In genomic region chr4:83051634-83052577, GRCm38 (mm10) we compare ENCODE assay signal across 8 mouse cellular contexts. TPM values are rescaled to one million over a fixed set of nuclear protein-coding genes. Genes with fewer than 3 reads are reported as not detected.
DNase-seq lines count a peak whose midpoint lies in the region; ATAC-seq lines count a peak whose summit lies in the region.

Gene Frem1, minus strand, starts transcription at chr4:83052339.

- ATAC-seq in embryonic facial prominence, embryonic 13.5 days (ENCODE audit: insufficient number of reproducible peaks, insufficient read depth, low FRiP score, low TSS enrichment, low read depth): peak; percentile 81
- 0 out of 2 replicates have a peak, but pooled peaks have one; percentile 28 for ATAC-seq in heart, embryonic 13.5 days (ENCODE audit: extremely low read depth, insufficient number of reproducible peaks, low FRiP score, low TSS enrichment)
- ATAC-seq in lung, embryonic 15.5 days (ENCODE audit: borderline replicate concordance, extremely low read depth, low FRiP score, low TSS enrichment): peak; percentile 93
- ATAC-seq in activated CD4-positive, CD25-positive, alpha-beta regulatory T cell, adult 4 months: no peak

- no peaks in the 10 kb centered on the region for H3K27me3 ChIP-seq in embryonic facial prominence, embryonic 13.5 days
- H3K27me3 ChIP-seq in heart, embryonic 13.5 days (replicated peaks): no peaks in the 10 kb centered on the region
- H3K27me3 ChIP-seq in lung, embryonic 15.5 days: no peaks in the 10 kb centered on the region

- H3K36me3 ChIP-seq in embryonic facial prominence, embryonic 13.5 days: no peaks in the 10 kb centered on the region
- no peaks in the 10 kb centered on the region for H3K36me3 ChIP-seq in heart, embryonic 13.5 days
- no peaks in the 10 kb centered on the region for H3K36me3 ChIP-seq in lung, embryonic 15.5 days

- no peaks in the 10 kb centered on the region for H3K9me3 ChIP-seq in embryonic facial prominence, embryonic 13.5 days
- no peaks in the 10 kb centered on the region for H3K9me3 ChIP-seq in heart, embryonic 13.5 days
- no peaks in the 10 kb centered on the region for H3K9me3 ChIP-seq in lung, embryonic 15.5 days

- DNase-seq in ZHBTc4 (ENCODE audit: low read depth, low spot score): peak; percentile 79
- DNase-seq in kidney, adult 9 months: peak; percentile 26
- DNase-seq in ovary, postnatal 10 days (ENCODE audit: low spot score): peak; percentile 49
- no peak for DNase-seq in cerebellum, adult 9-11 months

- H3K4me2 ChIP-seq in embryonic facial prominence, embryonic 13.5 days: peak within 1 kb of the TSS; percentile 76
- peak within 1 kb of the TSS; percentile 75 for H3K4me2 ChIP-seq in heart, embryonic 13.5 days
- H3K4me2 ChIP-seq in lung, embryonic 15.5 days: peak within 1 kb of the TSS; percentile 57

- peak within 1 kb of the TSS; percentile 56 for H3K4me3 ChIP-seq in embryonic facial prominence, embryonic 13.5 days
- peak within 1 kb of the TSS; percentile 60 for H3K4me3 ChIP-seq in heart, embryonic 13.5 days
- peak within 1 kb of the TSS; percentile 52 for H3K4me3 ChIP-seq in lung, embryonic 15.5 days

- peak within 1 kb of the TSS; percentile 77 for H3K9ac ChIP-seq in embryonic facial prominence, embryonic 13.5 days
- H3K9ac ChIP-seq in heart, embryonic 13.5 days: peak within 1 kb of the TSS; percentile 80
- H3K9ac ChIP-seq in lung, embryonic 15.5 days: peak within 1 kb of the TSS; percentile 56

- peak within 1 kb of the TSS; percentile 89 for H3K27ac ChIP-seq in embryonic facial prominence, embryonic 13.5 days
- peak within 1 kb of the TSS; percentile 70 for H3K27ac ChIP-seq in heart, embryonic 13.5 days (replicated peaks)
- peak within 1 kb of the TSS; percentile 87 for H3K27ac ChIP-seq in lung, embryonic 15.5 days

- under 1% methylated on average over 24 of the region's 24 CpGs for WGBS in embryonic facial prominence, embryonic 13.5 days
- 2% methylated on average over 24 of the region's 24 CpGs for WGBS in heart, embryonic 13.5 days
- 1% methylated on average over 24 of the region's 24 CpGs for WGBS in lung, embryonic 15.5 days

- H3K4me1 ChIP-seq in embryonic facial prominence, embryonic 13.5 days: peaks cover 50% of the 10 kb centered on the region
- peaks cover 60% of the 10 kb centered on the region for H3K4me1 ChIP-seq in heart, embryonic 13.5 days
- peaks cover 33% of the 10 kb centered on the region for H3K4me1 ChIP-seq in lung, embryonic 15.5 days

RNA-seq across cellular contexts. Expression of gene Frem1, which starts in this region (rescaled TPM):
- 23.2 and 24.9 TPM in 2 replicates for polyA plus RNA-seq in embryonic facial prominence, embryonic 13.5 days (2015; fragmentation: Nextera tagmentation; extraction: Ambion mirVana)
- 4.9 and 5.3 TPM in 2 replicates for polyA plus RNA-seq in heart, embryonic 13.5 days (2015; fragmentation: Nextera tagmentation; extraction: Ambion mirVana)
- 30.5 and 35.1 TPM in 2 replicates for polyA plus RNA-seq in lung, embryonic 15.5 days (2015; fragmentation: Nextera tagmentation; extraction: Ambion mirVana)
- not detected for polyA plus RNA-seq in activated CD4-positive, CD25-positive, alpha-beta regulatory T cell, adult 4 months (2017; shearing (Covaris generic))
